Mouse (Mus musculus) liver, postnatal 0 days (tissue): ENCODE data around the gene Zfp652.

Experiments
- CTCF ChIP-seq: sonication (generic); IDR thresholded peaks from 2 replicates; pipeline ENCODE4 v1.5.1; 2016; ENCODE audit warnings: antibody characterized with exemption, low read depth
- EP300 ChIP-seq: IDR thresholded peaks from 2 replicates; pipeline ENCODE4 v1.6.1; 2016; ENCODE audit warnings: antibody characterized with exemption, low read depth, mild to moderate bottlenecking

DNA sequence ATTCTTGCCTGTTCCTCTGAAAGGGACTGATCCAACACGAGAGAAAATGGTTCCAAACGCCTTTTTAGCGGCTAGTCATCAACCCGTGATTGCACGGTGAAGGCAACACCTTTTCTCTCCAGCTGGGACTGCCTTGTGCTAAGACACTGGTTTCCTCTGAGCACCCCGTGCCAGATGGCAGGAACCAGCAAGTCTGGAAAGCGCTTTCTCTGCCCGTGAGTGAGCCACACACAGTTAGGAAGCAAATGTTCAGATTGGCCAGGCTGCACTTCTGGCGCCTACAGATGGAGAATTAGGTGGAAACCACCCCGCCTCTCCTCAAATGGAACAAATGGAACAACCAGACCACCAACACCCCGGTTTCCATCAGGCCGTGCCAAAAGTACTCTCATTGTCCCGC lies 79.3 kb downstream of the Zfp652 start:
- TF ChIP-seq CTCF (no peak), EP300 (no peak)
